Mouse (Mus musculus): ENCODE results near the gene Ddx5. TPM values are rescaled to one million over a fixed set of nuclear protein-coding genes. Genes with fewer than 3 reads are reported as not detected.
"Not testable (repeated sequence)": the region's sequence is repeated elsewhere in the genome, so short reads cannot be mapped to it uniquely, and the experiment has no call there.

Ddx5 gene
- 2,968 to 3,655 TPM (median 3,142 TPM) in 3 replicates for total RNA-seq (2017)

DNA sequence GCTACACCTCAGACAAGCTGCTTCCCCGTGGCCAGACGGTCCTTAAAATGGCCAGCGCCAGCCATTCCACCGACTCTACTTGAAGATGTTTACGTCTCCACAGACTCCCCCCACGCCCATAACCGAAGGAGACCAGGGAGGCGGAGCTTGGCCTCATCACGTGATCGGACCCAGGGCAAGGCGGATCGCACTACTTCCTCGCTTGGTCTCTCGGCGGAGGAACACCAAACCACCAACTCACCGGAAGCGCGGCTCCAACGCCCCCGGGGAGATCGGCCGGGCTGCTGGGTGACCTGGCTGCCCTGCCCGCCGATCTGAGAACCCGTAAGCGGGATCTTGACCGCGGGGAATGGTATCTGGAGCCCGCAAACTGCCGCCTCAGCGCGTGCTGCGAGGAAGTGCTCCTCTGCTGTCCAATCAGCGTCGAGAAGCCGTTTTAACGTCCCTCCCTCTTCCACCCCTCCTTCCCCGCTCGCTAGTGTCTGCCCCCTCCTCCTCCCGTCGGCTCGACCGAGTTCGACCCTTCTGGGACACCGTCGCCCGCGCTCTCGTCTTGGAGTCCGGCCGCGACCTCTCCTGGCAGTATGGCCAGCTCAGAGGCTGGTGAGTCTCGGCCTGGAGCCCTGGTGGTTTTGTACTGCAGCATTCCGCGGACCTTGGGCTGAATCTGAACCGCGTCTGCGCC is at the start of gene Ddx5, which contains the start of gene Cep95:
Gene Ddx5, minus strand, starts transcription at position 411 of the 685 bp plus-strand sequence.
Gene Cep95, plus strand, starts transcription at position 478 of the 685 bp plus-strand sequence.
- peak; percentile 69 for ATAC-seq (replicated peaks; ENCODE audit: insufficient number of reproducible peaks, low FRiP score, low TSS enrichment, poor library complexity, severe bottlenecking)

DNA sequence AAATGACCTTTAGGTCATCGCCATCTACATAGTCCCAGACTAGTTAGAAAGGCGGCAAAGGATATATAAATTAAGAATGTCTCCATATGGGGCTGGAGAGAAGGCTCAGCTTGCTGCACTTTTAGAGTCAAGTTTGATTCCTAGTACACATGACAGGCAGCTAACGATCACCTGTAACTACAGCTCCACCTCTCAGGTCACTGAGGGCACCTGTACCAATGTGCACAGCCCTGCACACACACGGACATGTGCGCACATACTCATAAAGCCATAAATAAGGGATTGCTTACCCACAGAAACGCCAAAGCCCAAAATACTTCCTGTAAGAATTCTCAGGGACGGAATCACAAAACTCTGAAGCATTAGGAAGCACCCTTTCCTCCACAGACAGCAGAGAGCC is 39.1 kb upstream of the Ddx5 start:
- ATAC-seq (replicated peaks; ENCODE audit: insufficient number of reproducible peaks, low FRiP score, low TSS enrichment, poor library complexity, severe bottlenecking): no peak

DNA sequence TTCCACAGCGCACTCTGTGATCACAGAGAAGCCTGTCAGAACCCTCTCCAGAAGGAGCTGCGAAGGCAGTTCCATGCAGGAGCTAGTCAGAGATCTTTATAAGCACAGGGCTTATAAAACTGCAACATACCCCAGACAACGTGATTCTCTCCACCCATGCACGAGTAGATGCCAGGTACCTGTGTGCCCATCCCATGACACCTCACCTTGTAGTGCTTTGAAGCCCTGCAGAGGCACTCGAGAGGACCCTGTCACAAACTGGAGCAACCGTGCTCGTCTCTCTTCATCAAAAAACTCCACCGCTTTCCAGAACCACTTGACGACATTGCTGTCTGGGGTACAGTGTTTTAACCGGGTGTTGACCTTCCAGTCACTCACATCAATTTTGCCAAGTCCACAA is 35.4 kb upstream of the Ddx5 start:
- ATAC-seq (replicated peaks; ENCODE audit: insufficient number of reproducible peaks, low FRiP score, low TSS enrichment, poor library complexity, severe bottlenecking): no peak

DNA sequence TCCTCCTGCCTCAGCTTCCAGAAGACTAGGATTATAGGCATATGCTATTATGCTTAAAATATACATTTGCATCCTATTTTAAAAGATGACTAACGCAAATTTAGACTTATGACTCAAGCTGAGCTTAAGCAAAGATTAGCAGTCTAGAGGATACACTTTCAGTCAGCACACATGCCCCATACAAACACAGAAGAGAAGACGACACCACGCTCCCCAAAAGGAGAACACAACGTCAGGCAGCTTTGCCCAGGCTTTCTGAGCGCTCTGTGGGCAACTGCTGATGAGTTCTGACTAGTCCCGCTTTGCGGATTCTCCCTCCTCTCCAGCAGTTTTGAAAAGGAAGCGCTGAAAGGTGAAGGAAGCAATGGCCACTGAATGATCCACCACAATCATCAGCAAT is 34.8 kb upstream of the Ddx5 start:
- ATAC-seq (replicated peaks; ENCODE audit: insufficient number of reproducible peaks, low FRiP score, low TSS enrichment, poor library complexity, severe bottlenecking): no peak

DNA sequence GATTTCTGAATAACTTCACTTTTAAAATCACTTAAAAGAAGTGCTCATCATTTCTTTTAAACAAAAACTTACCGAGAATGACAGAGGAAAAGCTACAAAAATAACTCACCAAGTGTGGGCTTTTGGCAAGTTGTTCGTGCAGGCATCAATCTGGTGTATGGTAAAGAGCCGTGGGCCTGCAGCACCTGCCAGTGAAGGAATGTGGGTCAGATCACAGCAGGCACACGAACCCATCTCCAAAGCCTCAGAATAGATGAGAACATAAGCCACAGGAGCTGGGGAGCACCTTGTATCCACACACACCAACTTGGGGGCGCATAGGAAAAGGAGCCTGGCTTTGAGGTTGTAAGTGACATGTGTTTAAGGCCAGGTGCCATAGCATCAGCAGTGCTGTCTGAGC is 33.9 kb upstream of the Ddx5 start:
- ATAC-seq (replicated peaks; ENCODE audit: insufficient number of reproducible peaks, low FRiP score, low TSS enrichment, poor library complexity, severe bottlenecking): no peak

DNA sequence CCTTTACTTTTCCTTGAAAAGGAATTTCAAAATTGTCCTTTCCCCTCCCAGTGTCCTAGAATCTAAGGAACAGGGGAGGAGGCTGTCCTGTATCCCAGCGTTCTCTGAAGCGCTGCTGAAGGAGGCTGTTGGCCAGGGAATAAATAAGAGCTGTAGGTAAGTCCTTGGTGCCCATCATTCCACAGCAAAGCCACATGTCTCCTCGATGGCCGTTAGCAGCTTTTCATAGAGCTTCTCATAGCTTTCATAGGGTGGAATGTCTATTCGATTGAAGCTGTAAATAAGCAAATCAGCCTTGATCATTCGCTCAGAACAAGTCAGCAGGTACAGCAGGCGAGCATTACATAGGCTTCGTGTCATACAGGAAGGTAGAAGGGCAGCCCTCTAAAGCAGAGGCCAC is 33.5 kb upstream of the Ddx5 start:
- ATAC-seq (replicated peaks; ENCODE audit: insufficient number of reproducible peaks, low FRiP score, low TSS enrichment, poor library complexity, severe bottlenecking): no peak

DNA sequence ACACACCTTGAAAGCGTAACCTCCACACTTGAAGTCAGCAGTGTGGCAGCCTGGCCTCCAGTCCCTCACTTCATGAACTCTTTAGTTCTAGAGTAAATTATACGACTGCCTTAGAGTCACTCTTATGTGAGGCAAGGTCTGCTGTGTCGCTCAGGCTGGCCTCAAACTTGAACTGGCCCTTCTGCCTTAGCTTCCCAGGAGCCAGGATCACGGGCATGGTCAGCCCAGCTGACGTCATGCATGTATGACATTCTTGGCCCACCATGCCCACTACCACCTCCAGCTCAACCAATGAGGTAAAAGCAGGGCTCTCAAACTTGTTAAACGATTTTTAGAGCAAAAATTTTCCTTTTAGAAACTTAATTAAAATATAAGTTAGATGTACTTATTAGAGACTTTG is 32.4 kb upstream of the Ddx5 start:
- no peak for ATAC-seq (replicated peaks; ENCODE audit: insufficient number of reproducible peaks, low FRiP score, low TSS enrichment, poor library complexity, severe bottlenecking)

DNA sequence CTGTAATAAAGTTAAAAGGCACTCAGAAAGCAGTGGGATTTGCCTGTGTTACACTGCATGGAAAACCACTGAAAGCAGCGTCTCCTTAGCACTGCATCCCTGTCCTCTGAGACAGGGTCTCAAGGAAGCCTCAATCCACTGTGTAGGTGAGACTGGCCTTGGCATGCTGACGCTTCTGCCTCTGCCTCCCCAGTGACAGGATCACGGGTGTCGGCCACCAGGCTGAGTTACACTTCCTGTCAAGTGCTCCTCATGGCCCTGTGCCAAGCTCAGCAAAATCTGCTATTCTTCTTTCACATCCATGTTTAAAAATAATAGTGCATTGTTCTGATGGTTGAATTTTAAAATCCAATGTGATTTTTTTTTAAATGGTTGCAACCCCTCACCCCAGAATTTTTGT is 32.0 kb upstream of the Ddx5 start:
- 0 out of 2 replicates have a peak, but pooled peaks have one; percentile 49 for ATAC-seq (replicated peaks; ENCODE audit: insufficient number of reproducible peaks, low FRiP score, low TSS enrichment, poor library complexity, severe bottlenecking)

DNA sequence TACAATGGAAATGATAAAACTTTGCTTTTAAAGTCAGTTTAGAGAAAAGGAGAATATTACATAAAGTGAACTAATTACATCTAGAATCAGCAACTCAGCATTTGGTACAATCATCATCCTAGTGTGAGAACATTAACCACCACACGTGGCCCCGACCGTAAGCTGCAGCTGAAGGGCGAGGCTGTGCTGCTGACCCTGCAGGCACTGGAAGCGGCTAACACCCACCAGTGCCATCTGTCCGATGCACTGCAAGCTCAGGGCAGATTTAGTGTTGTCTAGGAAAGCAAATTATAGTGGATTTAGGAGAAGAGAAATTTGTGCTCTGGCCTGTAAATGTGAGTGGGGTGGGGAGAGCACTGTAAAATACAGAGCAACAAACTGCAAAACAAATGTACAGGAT is 31.3 kb upstream of the Ddx5 start:
- no peak for ATAC-seq (replicated peaks; ENCODE audit: insufficient number of reproducible peaks, low FRiP score, low TSS enrichment, poor library complexity, severe bottlenecking)

DNA sequence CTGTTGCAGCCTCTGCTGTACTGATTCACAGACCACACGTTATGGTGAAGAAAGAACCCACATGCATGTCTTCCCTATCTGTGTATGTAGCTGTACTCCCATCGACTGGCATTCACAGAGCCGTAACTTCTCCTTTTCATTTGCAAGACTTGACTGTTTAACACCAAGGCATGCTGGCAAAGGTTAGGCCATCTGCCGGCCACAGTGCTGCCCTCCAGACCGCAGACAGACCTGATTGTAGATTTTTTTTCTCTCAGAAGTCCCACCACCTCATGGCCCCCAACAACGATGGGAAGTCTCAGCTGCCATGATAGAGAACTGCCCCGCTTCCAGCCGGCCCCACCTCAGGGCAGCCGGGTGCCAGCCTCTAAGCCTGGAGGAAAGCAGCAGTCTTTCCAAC is 30.6 kb upstream of the Ddx5 start:
- ATAC-seq (replicated peaks; ENCODE audit: insufficient number of reproducible peaks, low FRiP score, low TSS enrichment, poor library complexity, severe bottlenecking): peak; percentile 74

DNA sequence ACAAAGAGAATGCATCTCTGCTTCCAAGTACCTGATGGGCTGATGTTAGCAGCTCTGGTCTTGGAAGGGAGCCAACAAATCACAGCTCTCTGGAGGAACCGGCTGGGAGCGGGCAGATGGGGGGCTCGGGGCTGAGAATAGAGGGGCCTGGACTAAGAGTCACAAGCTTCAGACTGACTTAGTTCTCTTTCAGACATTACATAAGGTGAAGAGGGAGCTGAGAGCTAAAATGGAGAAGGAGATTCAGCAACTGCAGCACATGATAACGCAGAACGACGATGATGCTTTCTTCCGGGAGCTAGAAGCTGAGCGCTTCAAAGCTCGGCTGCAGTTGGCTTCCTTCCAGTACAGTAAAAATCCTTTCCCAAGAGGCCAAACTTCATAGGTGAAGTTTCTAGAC is 29.4 kb upstream of the Ddx5 start:
- no peak for ATAC-seq (replicated peaks; ENCODE audit: insufficient number of reproducible peaks, low FRiP score, low TSS enrichment, poor library complexity, severe bottlenecking)

DNA sequence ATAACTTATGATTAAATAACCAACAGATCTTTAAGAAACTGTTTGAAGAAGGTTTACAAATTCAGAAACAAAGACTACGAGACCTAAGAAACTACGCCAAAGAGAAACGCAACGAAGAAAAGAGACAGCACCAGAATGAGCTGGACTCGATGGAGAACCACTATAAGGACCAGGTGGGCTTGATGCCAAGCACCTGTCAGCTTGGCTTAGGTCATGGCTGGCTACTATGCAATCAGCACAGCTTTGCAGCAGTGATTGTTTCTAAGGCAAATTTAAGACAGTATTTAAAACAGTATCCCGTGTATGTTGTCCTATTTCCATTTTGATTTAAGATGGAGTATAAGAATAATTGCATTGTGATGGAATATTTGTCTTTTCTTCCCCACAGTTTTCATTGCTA is 28.8 kb upstream of the Ddx5 start:
- no peak for ATAC-seq (replicated peaks; ENCODE audit: insufficient number of reproducible peaks, low FRiP score, low TSS enrichment, poor library complexity, severe bottlenecking)

DNA sequence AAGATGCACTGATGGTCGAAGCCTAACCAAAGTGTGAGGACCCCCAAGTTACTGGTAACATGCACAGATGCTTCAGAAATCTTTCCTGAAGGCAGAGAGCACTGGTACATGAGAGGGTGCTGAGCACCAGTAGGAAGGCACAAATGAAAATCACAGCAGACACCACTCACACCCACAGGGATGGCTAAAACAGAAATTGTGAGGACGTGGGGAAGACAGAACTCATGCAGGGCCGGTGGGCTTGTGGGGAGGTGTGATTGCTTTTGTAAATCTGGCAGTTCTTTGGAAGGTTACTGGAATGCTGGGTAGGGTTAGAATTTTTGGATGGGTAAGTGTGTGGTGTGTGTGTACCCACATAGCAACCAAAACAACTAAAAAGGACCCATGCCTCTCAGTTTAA is 28.2 kb upstream of the Ddx5 start:
- ATAC-seq (replicated peaks; ENCODE audit: insufficient number of reproducible peaks, low FRiP score, low TSS enrichment, poor library complexity, severe bottlenecking): no peak

DNA sequence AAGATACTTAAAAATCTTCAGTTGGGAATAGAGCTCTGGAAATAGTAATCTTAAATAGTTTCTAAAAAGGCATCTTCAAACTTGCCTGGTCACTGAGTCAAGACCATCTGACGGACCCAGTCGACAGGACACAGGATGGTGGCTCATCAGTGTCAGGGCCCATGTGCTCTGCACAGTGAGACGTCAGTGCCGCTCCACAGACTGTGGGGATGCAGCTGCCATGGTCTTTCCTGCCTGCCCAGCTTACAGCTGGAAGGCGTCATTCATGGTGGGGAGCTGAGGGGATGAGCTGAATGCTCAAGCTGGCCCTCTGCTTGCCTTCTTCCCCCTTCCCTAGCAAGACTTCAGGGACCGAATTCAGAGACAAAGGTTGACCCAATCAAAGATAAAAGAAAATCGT is 27.3 kb upstream of the Ddx5 start:
- ATAC-seq (replicated peaks; ENCODE audit: insufficient number of reproducible peaks, low FRiP score, low TSS enrichment, poor library complexity, severe bottlenecking): no peak

DNA sequence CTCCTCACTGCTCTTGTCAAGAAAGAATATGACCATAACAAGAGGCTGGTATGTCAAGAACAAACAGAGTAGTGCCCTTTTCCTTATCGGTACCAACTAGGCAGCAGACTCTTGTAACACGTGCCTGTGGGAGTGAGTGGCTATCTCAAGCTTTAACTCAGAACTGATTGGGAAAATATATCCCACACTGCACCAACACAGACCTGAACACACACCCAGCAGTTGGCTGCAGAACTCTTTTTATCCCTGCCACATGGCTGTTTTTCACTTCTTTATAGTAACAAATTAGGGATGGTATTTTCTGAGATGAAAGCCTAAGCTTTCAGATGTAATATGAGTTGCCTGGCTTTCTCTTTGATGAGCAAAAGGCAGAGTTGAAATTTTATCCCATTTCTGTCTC is 26.8 kb upstream of the Ddx5 start:
- no peak for ATAC-seq (replicated peaks; ENCODE audit: insufficient number of reproducible peaks, low FRiP score, low TSS enrichment, poor library complexity, severe bottlenecking)

DNA sequence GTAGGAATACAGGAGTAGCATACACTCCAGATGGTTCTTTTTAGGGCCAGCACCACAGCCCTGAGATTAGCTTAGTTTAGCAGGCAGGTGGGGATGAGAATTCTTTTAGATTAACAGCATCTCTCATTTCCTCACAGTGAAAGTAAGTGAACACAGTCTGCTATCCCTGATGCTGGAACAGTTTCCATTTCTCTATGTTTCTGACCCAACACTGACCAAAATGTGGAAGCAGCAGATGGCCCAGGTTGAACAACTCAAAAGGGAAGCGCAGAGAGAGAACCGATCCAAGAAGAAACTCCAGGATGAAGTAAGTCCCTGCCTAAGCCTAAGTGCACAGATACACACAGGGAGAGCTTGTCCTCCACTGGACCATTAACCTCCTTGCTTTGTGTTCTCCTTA is 26.3 kb upstream of the Ddx5 start:
- no peak for ATAC-seq (replicated peaks; ENCODE audit: insufficient number of reproducible peaks, low FRiP score, low TSS enrichment, poor library complexity, severe bottlenecking)

DNA sequence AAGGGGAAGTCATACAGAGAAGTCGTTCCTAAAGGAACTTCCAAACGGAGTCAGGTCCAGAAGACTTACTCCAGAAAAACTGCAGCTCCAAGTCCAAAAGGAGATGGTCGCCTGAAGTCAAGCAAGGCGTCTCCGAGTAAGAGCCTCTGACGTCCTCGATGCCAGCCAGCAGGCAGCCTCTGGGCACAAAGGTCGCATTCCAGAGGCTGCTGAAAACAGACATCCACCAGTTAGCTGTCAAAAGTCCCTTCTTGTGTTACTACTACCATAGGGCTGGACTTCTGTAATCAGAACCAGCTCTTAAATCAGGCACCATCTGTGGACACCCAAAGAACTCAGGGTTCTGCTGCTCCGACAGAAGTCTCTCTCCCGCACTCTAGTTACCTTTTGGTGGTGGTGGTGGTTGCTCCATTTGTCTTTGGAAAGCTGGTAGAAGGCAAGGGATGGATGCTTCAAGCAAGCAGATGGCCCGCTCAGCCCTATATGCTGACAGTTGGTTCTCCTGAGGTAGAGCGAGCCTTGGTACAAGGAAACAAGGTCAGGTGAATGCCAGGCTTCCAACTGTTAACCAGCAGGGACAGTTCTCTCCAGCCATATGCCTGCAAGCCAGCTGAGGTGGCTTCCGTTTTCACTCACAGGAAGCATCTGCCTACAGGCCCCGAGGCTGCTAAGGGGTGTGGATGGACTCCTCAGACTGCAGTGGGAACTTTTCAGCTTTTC is 25.8 kb upstream of the Ddx5 start:
- ATAC-seq (replicated peaks; ENCODE audit: insufficient number of reproducible peaks, low FRiP score, low TSS enrichment, poor library complexity, severe bottlenecking): no peak

DNA sequence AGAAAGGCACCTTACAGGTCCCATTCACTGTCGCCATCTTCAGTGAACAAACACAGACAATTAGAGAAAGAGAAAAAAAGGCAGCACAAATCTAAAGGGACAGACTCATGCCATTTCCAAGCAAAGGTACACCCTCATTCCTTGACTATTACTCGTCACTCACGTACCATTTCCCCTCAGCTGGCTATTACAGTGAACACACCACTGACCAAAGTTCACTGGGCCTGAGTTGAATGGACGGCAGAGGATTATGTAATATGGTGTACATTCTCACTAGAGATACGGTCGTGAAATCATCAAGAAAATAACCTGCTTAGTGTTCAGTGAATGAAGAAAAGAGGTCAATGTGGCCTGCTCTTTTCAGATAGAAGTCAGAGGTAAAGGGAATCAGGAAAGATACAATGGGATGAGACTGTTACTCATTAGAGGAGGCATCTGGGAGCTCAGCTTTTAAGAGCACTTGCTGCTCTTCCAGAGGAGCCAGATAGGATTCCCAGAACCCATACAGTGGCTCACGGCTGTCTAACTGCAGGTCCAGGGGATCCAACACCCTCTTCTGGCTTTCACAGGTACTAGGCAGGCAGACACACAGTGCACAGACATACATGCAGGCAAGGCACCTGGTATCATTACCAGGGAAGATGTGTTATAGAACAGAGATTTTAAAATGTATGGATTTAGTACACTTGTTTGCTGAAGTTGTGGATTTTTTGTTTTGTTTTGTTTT is 23.6 kb upstream of the Ddx5 start:
- no peak for ATAC-seq (replicated peaks; ENCODE audit: insufficient number of reproducible peaks, low FRiP score, low TSS enrichment, poor library complexity, severe bottlenecking)

DNA sequence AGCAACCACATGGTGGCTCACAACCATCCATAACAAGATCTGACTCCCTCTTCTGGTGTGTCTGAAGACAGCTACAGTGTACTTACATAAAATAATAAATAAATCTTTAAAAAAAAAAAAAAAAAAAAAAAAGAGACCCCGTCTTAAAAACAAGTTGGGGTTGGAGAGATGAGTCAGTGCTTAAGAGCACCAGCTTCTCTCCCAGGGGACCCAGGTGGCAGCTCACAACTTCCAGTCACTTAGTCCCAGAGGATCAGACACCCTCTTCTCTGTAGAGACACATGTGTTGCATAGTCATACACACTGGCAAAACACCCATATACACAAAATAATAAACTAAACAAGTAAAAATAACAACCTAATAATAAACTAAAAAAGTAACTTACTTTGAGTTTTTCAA is 18.5 kb upstream of the Ddx5 start:
- ATAC-seq (replicated peaks; ENCODE audit: insufficient number of reproducible peaks, low FRiP score, low TSS enrichment, poor library complexity, severe bottlenecking): not testable (repeated sequence)
